8 mouse cellular contexts compared by ENCODE assay signal in the genomic region with DNA sequence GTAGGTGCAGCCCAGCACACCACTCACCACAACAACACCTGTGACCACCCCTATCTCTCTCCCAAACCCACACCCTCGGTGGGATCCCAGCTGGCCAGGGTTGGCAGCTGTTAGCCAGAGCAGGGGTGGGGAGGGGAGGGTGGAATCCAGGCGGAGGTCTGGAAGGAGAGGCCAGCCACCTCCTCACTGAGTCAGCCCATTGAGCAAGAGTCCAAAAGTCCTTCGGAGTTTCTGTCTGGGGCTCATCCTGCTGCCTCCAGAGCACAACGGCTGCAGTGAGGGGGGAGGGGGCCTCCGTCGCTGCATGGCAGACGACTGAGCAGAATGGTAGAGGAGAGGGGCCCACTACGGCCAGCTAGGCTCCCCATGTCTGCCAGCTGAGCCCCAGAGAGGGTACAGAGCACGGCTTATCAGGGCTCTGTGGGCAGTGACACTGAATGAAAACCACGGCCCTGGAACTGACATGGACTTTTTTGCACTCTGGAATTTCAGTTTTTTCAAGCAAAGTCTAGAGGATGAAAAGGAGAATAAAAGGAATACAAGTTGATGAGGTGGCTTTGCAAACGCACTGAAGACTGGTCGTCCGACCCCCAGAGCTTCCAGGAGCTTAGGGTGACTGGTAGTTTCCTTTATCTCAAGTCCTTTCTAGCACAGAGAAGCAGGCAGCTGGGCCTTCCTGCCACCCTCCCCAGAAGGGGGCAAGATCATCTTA. TPM values are rescaled to one million over a fixed set of nuclear protein-coding genes. Genes with fewer than 3 reads are reported as not detected.
A peak's percentile ranks its signal among the peaks of the same experiment; 100 is the strongest.
DNase-seq lines count a peak whose midpoint lies in the region; ATAC-seq and TF ChIP-seq lines count a peak whose summit lies in the region.

No protein-coding gene starts in this region.

- H3K4me1 ChIP-seq in hindbrain, embryonic 11.5 days (replicated peaks; ENCODE audit: control insufficient read depth, insufficient read depth, low read length), result peaks cover 40% of the 10 kb centered on the region
- H3K4me1 ChIP-seq in limb, embryonic 14.5 days (ENCODE audit: control insufficient read depth, insufficient read depth, low read length), result peaks cover 52% of the 10 kb centered on the region
- peaks cover 50% of the 10 kb centered on the region for H3K4me1 ChIP-seq in neural tube, embryonic 15.5 days
- peaks cover 31% of the 10 kb centered on the region for H3K4me1 ChIP-seq in thymus, adult 2 months (replicated peaks; ENCODE audit: control insufficient read depth, insufficient read depth, low read length)

- peak overlapping the region; percentile 31 for H3K9ac ChIP-seq in hindbrain, embryonic 11.5 days (ENCODE audit: low read depth, low read length)
- peak overlapping the region; percentile 28; the same call in 1 of the 2 replicates for H3K9ac ChIP-seq in limb, embryonic 14.5 days (ENCODE audit: low read depth, low read length, severe bottlenecking)
- no peak overlapping the region for H3K9ac ChIP-seq in neural tube, embryonic 15.5 days (replicated peaks)

- H3K4me3 ChIP-seq in hindbrain, embryonic 11.5 days (ENCODE audit: low read depth, low read length), result no peak overlapping the region
- no peak overlapping the region for H3K4me3 ChIP-seq in limb, embryonic 14.5 days (replicated peaks; ENCODE audit: low read length)
- no peak overlapping the region for H3K4me3 ChIP-seq in neural tube, embryonic 15.5 days (replicated peaks)
- H3K4me3 ChIP-seq in thymus, adult 2 months (ENCODE audit: control insufficient read depth, insufficient read depth, low read length), result no peak overlapping the region

- ATAC-seq in hindbrain, embryonic 11.5 days (ENCODE audit: low FRiP score), result peak; percentile 65
- ATAC-seq in limb, embryonic 14.5 days (ENCODE audit: low FRiP score, low read depth), result no peak
- 0 out of 2 replicates have a peak, but pooled peaks have one; percentile 6 for ATAC-seq in neural tube, embryonic 15.5 days (ENCODE audit: low FRiP score)
- ATAC-seq in CD4-positive, CD25-positive, alpha-beta regulatory T cell, adult 4 months, result no peak

- peak overlapping the region; percentile 6; the same call in 1 of the 2 replicates for H3K4me2 ChIP-seq in hindbrain, embryonic 11.5 days (replicated peaks; ENCODE audit: low read depth, low read length)
- no peak overlapping the region; the same call in 1 of the 2 replicates for H3K4me2 ChIP-seq in limb, embryonic 14.5 days (replicated peaks; ENCODE audit: low read depth, low read length, severe bottlenecking)
- no peak overlapping the region for H3K4me2 ChIP-seq in neural tube, embryonic 15.5 days

- WGBS in hindbrain, embryonic 11.5 days, result 11% methylated on average over 13 of the region's 13 CpGs
- 28% methylated on average over 13 of the region's 13 CpGs for WGBS in limb, embryonic 14.5 days
- 4% methylated on average over 13 of the region's 13 CpGs for WGBS in neural tube, embryonic 15.5 days
- WGBS in thymus, adult 2 months, result 42% methylated on average over 13 of the region's 13 CpGs

- TF ChIP-seq CTCF in thymus, adult 2 months (IDR thresholded peaks at IDR 0.05; ENCODE audit: borderline replicate concordance, control insufficient read depth, extremely low read depth, insufficient read depth, low read length, poor library complexity), result no peak

- 0 out of 2 replicates have a peak overlapping the region, but pooled peaks have one; percentile 19 for H3K27ac ChIP-seq in hindbrain, embryonic 11.5 days (ENCODE audit: low read depth, low read length)
- no peak overlapping the region for H3K27ac ChIP-seq in limb, embryonic 14.5 days (replicated peaks; ENCODE audit: low read depth, low read length)
- no peak overlapping the region for H3K27ac ChIP-seq in neural tube, embryonic 15.5 days (replicated peaks)
- no peak overlapping the region for H3K27ac ChIP-seq in thymus, adult 2 months (ENCODE audit: control insufficient read depth, insufficient read depth, low read length)

- H3K27me3 ChIP-seq in hindbrain, embryonic 11.5 days (ENCODE audit: control insufficient read depth, insufficient read depth, low read length), result no peaks in the 10 kb centered on the region
- H3K27me3 ChIP-seq in limb, embryonic 14.5 days (ENCODE audit: control insufficient read depth, insufficient read depth, low read length), result no peaks in the 10 kb centered on the region
- H3K27me3 ChIP-seq in neural tube, embryonic 15.5 days (replicated peaks), result no peaks in the 10 kb centered on the region
- H3K27me3 ChIP-seq in thymus, adult 2 months (ENCODE audit: control insufficient read depth, insufficient read depth, low read length), result no peaks in the 10 kb centered on the region; the same call in 1 of the 2 replicates

- H3K36me3 ChIP-seq in hindbrain, embryonic 11.5 days (ENCODE audit: control insufficient read depth, insufficient read depth, low read length), result no peaks in the 10 kb centered on the region; the same call in 1 of the 2 replicates
- H3K36me3 ChIP-seq in limb, embryonic 14.5 days (ENCODE audit: control insufficient read depth, insufficient read depth, low read length), result peaks cover 39% of the 10 kb centered on the region
- no peaks in the 10 kb centered on the region for H3K36me3 ChIP-seq in neural tube, embryonic 15.5 days
- no peaks in the 10 kb centered on the region for H3K36me3 ChIP-seq in thymus, adult 2 months (ENCODE audit: control insufficient read depth, insufficient read depth, low read length)

- TF ChIP-seq POLR2A in limb, embryonic 14.5 days (IDR thresholded peaks at IDR 0.05; ENCODE audit: borderline replicate concordance, extremely low read depth, insufficient read depth, insufficient read length), result no peak
- TF ChIP-seq POLR2A in thymus, adult 2 months (IDR thresholded peaks at IDR 0.05; ENCODE audit: control insufficient read depth, extremely low read depth, insufficient read depth, low read length, poor library complexity), result no peak

- H3K9me3 ChIP-seq in hindbrain, embryonic 11.5 days (ENCODE audit: control insufficient read depth, low read length), result no peaks in the 10 kb centered on the region
- no peaks in the 10 kb centered on the region for H3K9me3 ChIP-seq in limb, embryonic 14.5 days (ENCODE audit: control insufficient read depth, low read length)
- H3K9me3 ChIP-seq in neural tube, embryonic 15.5 days (replicated peaks), result no peaks in the 10 kb centered on the region

- DNase-seq in urinary bladder, postnatal 25 days (ENCODE audit: low spot score), result peak; percentile 34
- DNase-seq in urinary bladder, adult 2 months (ENCODE audit: low spot score), result no peak
- DNase-seq in hindbrain, embryonic 11.5 days (ENCODE audit: low spot score), result peak; percentile 42
- DNase-seq in limb, embryonic 14.5 days (ENCODE audit: low spot score), result no peak
- DNase-seq in layer of hippocampus, adult 11-12 months (ENCODE audit: low spot score), result no peak
- no peak for DNase-seq in thymus, adult 2 months

RNA-seq across cellular contexts. Expression of a gene that starts 5.6 kb away (rescaled TPM):
- 22.4 and 24.3 TPM in 2 replicates for polyA plus RNA-seq in urinary bladder, adult 2 months (2012; rRNA removed)
- 13.9 and 14.3 TPM in 2 replicates for polyA plus RNA-seq in hindbrain, embryonic 11.5 days (2014; fragmentation: Nextera tagmentation; extraction: Ambion mirVana)
- polyA plus RNA-seq in limb, embryonic 14.5 days (2012; rRNA removed), result 17.3 and 27.6 TPM in 2 replicates
- 16.0 and 19.0 TPM in 2 replicates for polyA plus RNA-seq in limb, embryonic 14.5 days (2014; fragmentation: Nextera tagmentation; extraction: Ambion mirVana)
- polyA plus RNA-seq in neural tube, embryonic 15.5 days (2015; fragmentation: Nextera tagmentation; extraction: Ambion mirVana), result 2.0 and 8.2 TPM in 2 replicates
- polyA plus RNA-seq in CD4-positive, CD25-positive, alpha-beta regulatory T cell, adult 4 months (2017; shearing (Covaris generic)), result under 1 TPM in 1 of 2 experiments, not detected in 1; 0.28 TPM
- polyA plus RNA-seq in thymus, adult 2 months (2012; rRNA removed), result 8.5 and 9.7 TPM in 2 replicates

RNA-seq across cellular contexts. Expression of a gene that starts 15.9 kb away (rescaled TPM):
- 2.0 and 3.1 TPM in 2 replicates for polyA plus RNA-seq in urinary bladder, adult 2 months (2012; rRNA removed)
- polyA plus RNA-seq in hindbrain, embryonic 11.5 days (2014; fragmentation: Nextera tagmentation; extraction: Ambion mirVana), result 0.25 and 0.32 TPM in 2 replicates
- polyA plus RNA-seq in limb, embryonic 14.5 days (2012; rRNA removed), result 0.68 and 0.96 TPM in 2 replicates
- 0.17 TPM in 1 of 2 replicates, not detected in the other for polyA plus RNA-seq in limb, embryonic 14.5 days (2014; fragmentation: Nextera tagmentation; extraction: Ambion mirVana)
- not detected in 2 replicates for polyA plus RNA-seq in neural tube, embryonic 15.5 days (2015; fragmentation: Nextera tagmentation; extraction: Ambion mirVana)
- polyA plus RNA-seq in CD4-positive, CD25-positive, alpha-beta regulatory T cell, adult 4 months (2017; shearing (Covaris generic)), result not detected
- 0.10 and 0.11 TPM in 2 replicates for polyA plus RNA-seq in thymus, adult 2 months (2012; rRNA removed)

RNA-seq across cellular contexts. Expression of a gene that starts 32.2 kb away (rescaled TPM):
- 0.06 and 0.10 TPM in 2 replicates for polyA plus RNA-seq in urinary bladder, adult 2 months (2012; rRNA removed)
- not detected in 2 replicates for polyA plus RNA-seq in hindbrain, embryonic 11.5 days (2014; fragmentation: Nextera tagmentation; extraction: Ambion mirVana)
- 0.68 and 0.88 TPM in 2 replicates for polyA plus RNA-seq in limb, embryonic 14.5 days (2012; rRNA removed)
- 0.21 TPM in 1 of 2 replicates, not detected in the other for polyA plus RNA-seq in limb, embryonic 14.5 days (2014; fragmentation: Nextera tagmentation; extraction: Ambion mirVana)
- 1.3 and 1.8 TPM in 2 replicates for polyA plus RNA-seq in neural tube, embryonic 15.5 days (2015; fragmentation: Nextera tagmentation; extraction: Ambion mirVana)
- polyA plus RNA-seq in CD4-positive, CD25-positive, alpha-beta regulatory T cell, adult 4 months (2017; shearing (Covaris generic)), result not detected
- polyA plus RNA-seq in thymus, adult 2 months (2012; rRNA removed), result 24.4 and 41.7 TPM in 2 replicates

Comparison
In these comparisons a context has a peak if more than half of its experiments do, and no peak if none do; other contexts are left out.
1. DNase-seq: peak in urinary bladder, postnatal 25 days (single experiment) and hindbrain, embryonic 11.5 days (single experiment); none in urinary bladder, adult 2 months (single experiment), limb, embryonic 14.5 days (single experiment), layer of hippocampus, adult 11-12 months (single experiment) and thymus, adult 2 months (single experiment).
2. ATAC-seq: peak in hindbrain, embryonic 11.5 days (single experiment) and neural tube, embryonic 15.5 days (single experiment); none in limb, embryonic 14.5 days (single experiment) and CD4-positive, CD25-positive, alpha-beta regulatory T cell, adult 4 months (single experiment).